Mouse (Mus musculus): Measurements from ENCODE around the gene Vmn2r114. TPM values are rescaled to one million over a fixed set of nuclear protein-coding genes. Genes with fewer than 3 reads are reported as not detected.
"Not testable (repeated sequence)": the region's sequence is repeated elsewhere in the genome, so short reads cannot be mapped to it uniquely, and the experiment has no call there.

The Vmn2r114 gene
- not detected in 2 replicates for polyA plus RNA-seq (2015; fragmentation: Nextera tagmentation; extraction: Ambion mirVana)

DNA sequence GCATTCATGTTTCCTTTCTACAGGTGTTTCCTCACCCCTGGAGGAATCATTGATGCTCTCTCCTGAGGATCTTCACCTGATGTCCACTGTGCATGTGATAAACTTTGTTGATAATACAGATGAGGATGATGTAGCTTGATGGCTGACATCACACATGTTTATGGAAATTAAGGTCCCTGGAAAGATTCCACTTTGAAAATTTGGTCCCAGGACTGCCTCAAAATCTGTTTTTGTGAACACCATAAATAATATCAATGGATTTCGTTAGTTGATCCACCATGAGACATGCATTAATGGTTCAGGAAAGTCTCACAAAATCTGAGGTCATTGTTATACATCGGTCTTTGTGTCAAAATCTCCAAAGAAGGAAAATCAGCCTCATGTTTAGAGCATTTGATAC lies at the start of gene Vmn2r114:
Gene Vmn2r114 (minus strand): TSS at position 101 of the 400 bp plus-strand sequence.
- not testable (repeated sequence) for H3K9ac ChIP-seq (ENCODE audit: low read depth, low read length); H3K27ac ChIP-seq (ENCODE audit: low read length); H3K4me3 ChIP-seq (ENCODE audit: low read length); H3K4me1 ChIP-seq (ENCODE audit: control insufficient read depth, insufficient read depth, low read length); H3K36me3 ChIP-seq (ENCODE audit: control insufficient read depth, insufficient read depth, low read length); H3K9me3 ChIP-seq (ENCODE audit: control insufficient read depth, low read length); ATAC-seq; H3K4me2 ChIP-seq (ENCODE audit: low read depth, low read length); H3K27me3 ChIP-seq (replicated peaks; ENCODE audit: control insufficient read depth, insufficient read depth, low read length)
- 66% methylated on average over 2 of the region's 2 CpGs for WGBS

DNA sequence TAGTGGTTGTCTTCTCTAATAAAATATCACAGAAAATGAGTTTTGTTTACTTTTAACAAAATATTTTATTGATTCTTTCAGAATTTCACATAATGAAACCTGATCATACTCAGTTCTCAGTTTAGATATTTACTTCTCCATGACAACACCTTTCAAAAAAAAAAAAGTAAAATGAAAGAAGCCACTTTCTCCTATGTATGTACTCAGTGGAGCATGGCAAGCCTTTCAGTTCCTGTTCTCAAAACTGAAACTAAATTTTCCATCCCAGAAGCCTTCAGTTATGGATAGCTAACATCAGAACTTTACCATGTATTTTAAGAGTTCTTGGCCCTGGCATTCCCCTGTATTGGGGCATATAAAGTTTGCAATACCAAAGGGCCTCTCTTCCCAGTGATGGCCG lies 39.3 kb upstream of the Vmn2r114 start:
- Histone ChIP-seq H3K27me3 (replicated peaks; ENCODE audit: control insufficient read depth, insufficient read depth, low read length) (no peaks in the 10 kb centered on the region), H3K36me3 (ENCODE audit: control insufficient read depth, insufficient read depth, low read length) (no peaks in the 10 kb centered on the region), H3K4me2 (ENCODE audit: low read depth, low read length) (no peak overlapping the region), H3K4me3 (ENCODE audit: low read length) (no peak overlapping the region), H3K9me3 (ENCODE audit: control insufficient read depth, low read length) (no peaks in the 10 kb centered on the region), H3K27ac (ENCODE audit: low read length) (no peak overlapping the region), H3K4me1 (ENCODE audit: control insufficient read depth, insufficient read depth, low read length) (no peaks in the 10 kb centered on the region), H3K9ac (ENCODE audit: low read depth, low read length) (no peak overlapping the region)
- WGBS, result 77% methylated on average over 1 of the region's 1 CpGs
- ATAC-seq, result no peak

DNA sequence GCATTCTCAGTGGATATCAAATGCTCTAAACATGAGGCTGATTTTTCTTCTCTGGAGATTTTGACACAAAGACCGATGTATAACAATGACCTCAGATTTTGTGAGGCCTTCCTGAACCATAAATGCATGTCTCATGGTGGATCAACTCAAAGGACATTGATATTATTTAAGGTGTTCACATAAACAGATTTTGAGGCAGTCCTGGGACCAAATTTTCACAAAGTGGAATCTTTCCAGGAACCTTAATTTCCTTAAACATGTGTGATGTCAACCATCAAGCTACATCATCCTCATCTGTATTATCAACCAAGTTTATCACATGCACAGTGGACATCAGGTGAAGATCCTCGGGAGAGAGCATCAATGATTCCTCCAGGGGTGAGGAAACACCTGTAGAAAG lies 31.1 kb upstream of the Vmn2r114 start, which contains the start of gene Vmn2r115:
Gene Vmn2r115 (plus strand): TSS at position 301 of the 400 bp plus-strand sequence.
- not testable (repeated sequence) for H3K27me3 ChIP-seq (replicated peaks; ENCODE audit: control insufficient read depth, insufficient read depth, low read length); H3K36me3 ChIP-seq (ENCODE audit: control insufficient read depth, insufficient read depth, low read length); H3K9ac ChIP-seq (ENCODE audit: low read depth, low read length); H3K27ac ChIP-seq (ENCODE audit: low read length); H3K4me2 ChIP-seq (ENCODE audit: low read depth, low read length); H3K4me3 ChIP-seq (ENCODE audit: low read length); ATAC-seq; H3K9me3 ChIP-seq (ENCODE audit: control insufficient read depth, low read length); H3K4me1 ChIP-seq (ENCODE audit: control insufficient read depth, insufficient read depth, low read length)
- WGBS, result 69% methylated on average over 2 of the region's 2 CpGs

DNA sequence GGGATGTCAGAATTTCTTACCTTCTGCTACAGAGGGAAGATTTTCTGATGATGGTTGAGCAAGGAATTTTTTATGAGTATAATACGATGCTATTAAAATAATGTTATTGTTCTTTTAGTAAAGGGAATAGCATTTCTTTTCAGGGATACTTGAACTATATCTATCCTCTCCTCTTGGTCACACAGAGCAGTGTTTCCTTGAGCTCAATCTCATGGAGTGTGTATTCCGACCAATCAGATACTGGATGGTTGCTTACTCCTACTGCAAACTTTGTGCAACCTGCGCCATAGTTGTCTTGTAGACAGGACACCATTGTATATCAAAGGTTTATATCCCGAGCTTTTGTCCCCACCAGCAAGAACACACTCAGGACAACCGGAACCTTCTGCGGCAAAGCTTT lies 18.3 kb upstream of the Vmn2r114 start:
- Histone ChIP-seq H3K36me3 (ENCODE audit: control insufficient read depth, insufficient read depth, low read length) (no peaks in the 10 kb centered on the region), H3K4me2 (ENCODE audit: low read depth, low read length) (no peak overlapping the region), H3K27me3 (replicated peaks; ENCODE audit: control insufficient read depth, insufficient read depth, low read length) (no peaks in the 10 kb centered on the region), H3K27ac (ENCODE audit: low read length) (no peak overlapping the region), H3K4me1 (ENCODE audit: control insufficient read depth, insufficient read depth, low read length) (no peaks in the 10 kb centered on the region), H3K9ac (ENCODE audit: low read depth, low read length) (no peak overlapping the region), H3K9me3 (ENCODE audit: control insufficient read depth, low read length) (peaks cover 7% of the 10 kb centered on the region; the same call in 1 of the 2 replicates), H3K4me3 (ENCODE audit: low read length) (no peak overlapping the region)
- 76% methylated on average over 6 of the region's 6 CpGs for WGBS
- ATAC-seq, result no peak

Other genes with a start within 250 kb of the Vmn2r114 start
- gene Zfp40, start 119.3 kb downstream of the Vmn2r114 start, polyA plus RNA-seq (2015; fragmentation: Nextera tagmentation; extraction: Ambion mirVana), result 5.7 and 6.7 TPM in 2 replicates
- gene Vmn2r115, start 31.2 kb upstream of the Vmn2r114 start, polyA plus RNA-seq (2015; fragmentation: Nextera tagmentation; extraction: Ambion mirVana), result not detected in 2 replicates
- gene Vmn2r116, start 72.1 kb upstream of the Vmn2r114 start, polyA plus RNA-seq (2015; fragmentation: Nextera tagmentation; extraction: Ambion mirVana), result not detected in 2 replicates
- gene Vmn2r117, start 167.2 kb upstream of the Vmn2r114 start, polyA plus RNA-seq (2015; fragmentation: Nextera tagmentation; extraction: Ambion mirVana), result not detected in 2 replicates

Data from intestine, embryonic 16.5 days (tissue).